Mouse (Mus musculus) thymus, postnatal 14 days (tissue): ENCODE results near the gene Olfr6.
"Not testable (repeated sequence)": the region's sequence is repeated elsewhere in the genome, so short reads cannot be mapped to it uniquely, and the experiment has no call there.

Experiments used
- DNase-seq: peaks from one replicate; pipeline ENCODE4 v3.0.0; 2021

Olfr6 gene

GRCm38 (mm10) chr7:106963837-106964236 is at the start of gene Olfr6:
Olfr6 (minus strand) TSS chr7:106963937.
- DNase-seq: no peak

- DNase-seq: no peak
These were observed 42.2 kb upstream of the Olfr6 start, which contains the start of gene Olfr2 for GRCm38 (mm10) chr7:107005972-107006371. Olfr2 (minus strand) TSS chr7:107006072.

GRCm38 (mm10) chr7:107004169-107004568 is 40.4 kb upstream of the Olfr6 start:
- no peak for DNase-seq

DNA sequence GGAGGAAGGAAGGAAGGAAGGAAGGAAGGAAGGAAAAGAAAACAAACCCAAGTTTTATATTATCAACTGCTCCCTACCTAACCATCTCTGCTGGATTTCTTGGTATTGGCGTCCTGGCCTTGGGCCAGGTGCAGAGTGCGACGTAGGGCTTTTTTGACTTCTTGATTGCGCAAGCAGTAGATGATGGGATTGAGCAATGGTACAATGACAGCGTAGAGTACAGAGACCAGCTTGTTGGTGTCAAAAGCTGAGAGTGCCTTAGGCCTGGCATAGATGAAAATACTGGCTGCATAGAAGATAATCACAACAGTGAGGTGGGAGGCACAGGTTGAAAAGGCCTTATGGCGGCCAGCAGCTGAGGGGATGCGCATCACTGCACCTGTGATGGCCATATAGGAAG is 37.1 kb upstream of the Olfr6 start:
- DNase-seq: no peak

DNA sequence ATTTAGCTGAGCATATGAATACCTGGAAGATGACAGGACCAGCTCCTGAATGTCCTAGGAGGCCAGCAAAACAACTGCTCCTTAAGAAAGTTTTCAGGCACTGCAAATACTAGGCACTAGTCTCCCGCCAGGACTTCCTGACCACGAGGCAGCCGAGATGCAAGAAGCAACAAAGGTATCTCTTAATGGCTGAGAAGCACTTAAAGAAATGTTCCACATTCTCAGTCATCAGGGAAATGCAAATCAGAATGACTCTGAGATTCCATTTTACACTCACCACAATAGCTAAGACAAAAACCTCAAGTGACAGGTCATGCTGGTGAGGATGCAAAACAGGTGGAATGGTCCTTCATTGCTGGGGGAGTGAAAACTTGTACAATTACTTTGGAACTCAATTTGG is 21.5 kb upstream of the Olfr6 start:
- DNase-seq: no peak

DNA sequence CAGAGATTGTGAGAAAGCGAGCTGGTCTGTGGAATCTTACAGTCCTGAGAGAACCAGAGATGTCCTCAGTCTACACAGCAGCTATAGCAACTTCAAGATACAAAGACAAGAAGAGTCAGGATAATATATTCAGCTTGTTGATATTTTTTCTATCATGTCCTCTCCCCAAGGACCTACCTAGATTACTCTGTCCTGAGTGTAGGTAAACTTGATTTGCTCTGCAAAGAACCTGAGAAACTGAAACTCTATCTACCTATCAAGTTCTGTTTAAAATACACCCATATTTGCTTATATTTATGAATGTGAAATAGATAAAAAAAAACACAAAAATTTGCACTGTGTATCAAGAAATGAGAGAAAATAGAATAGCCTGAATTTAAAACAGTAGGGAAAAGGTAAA is 11.6 kb upstream of the Olfr6 start, which contains the start of gene Olfr711:
Olfr711 (minus strand) TSS at position 101 of the 400 bp plus-strand sequence.
- no peak for DNase-seq

DNA sequence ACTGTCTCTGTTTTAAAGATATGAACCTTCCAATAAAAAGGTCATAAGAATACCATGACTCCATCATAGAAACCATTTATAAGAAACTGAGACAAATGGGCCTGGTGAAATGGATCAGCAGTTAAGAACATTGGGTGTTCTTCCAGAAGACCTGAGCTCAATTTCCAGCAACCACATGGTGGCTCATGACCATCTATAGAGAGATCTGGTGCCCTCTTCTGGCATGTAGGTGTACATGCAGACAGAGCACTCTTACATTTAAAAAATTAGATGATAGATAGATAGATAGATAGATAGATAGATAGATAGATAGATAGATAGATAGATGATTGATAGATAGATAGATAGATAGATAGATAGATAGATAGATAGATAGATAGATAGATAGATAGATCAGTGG is 3.8 kb upstream of the Olfr6 start:
- not testable (repeated sequence) for DNase-seq

DNA sequence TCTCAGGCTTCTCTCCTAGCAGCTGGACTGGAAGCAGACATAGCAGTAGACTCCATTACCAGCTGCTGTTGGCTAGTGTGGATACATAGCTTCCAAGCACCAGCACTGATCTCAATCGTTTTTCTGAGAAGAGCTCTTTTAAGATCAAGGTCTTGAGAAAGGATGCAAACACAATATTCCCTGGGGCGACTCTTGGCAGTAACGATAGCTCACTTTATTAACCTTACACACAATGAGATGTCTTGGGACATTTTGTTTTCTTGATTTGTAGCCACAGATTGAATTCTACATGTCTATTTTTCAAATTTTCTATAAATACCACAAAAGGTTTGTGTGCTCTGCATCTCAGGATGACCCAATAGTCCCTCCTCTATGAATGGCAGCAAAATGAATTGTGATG is 15.5 kb downstream of the Olfr6 start, which contains the start of gene Olfr710:
Olfr710 (minus strand) TSS at position 101 of the 400 bp plus-strand sequence.
- no peak for DNase-seq

DNA sequence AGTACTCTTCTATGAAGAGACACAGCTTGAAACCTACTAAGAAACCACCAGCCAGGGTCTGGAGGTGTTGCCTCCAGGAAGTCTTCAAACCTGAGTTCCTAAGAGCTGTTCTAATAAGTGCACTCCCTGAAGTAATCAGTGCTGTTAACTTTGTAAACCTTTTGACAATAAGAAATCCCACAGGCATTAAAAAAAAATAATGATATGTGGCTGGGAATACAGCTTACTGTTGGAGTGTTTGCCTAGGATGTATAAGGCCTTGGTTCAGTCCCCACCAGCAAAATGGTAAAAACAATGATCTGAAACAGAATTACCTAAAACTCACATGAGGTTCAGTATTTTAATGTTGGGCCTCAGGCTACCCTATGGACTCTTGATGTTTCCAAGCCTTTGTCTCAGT is 31.6 kb downstream of the Olfr6 start, which contains the start of gene Olfr709-ps1:
Olfr709-ps1 (minus strand) TSS at position 101 of the 400 bp plus-strand sequence.
- no peak for DNase-seq

- DNase-seq: not testable (repeated sequence)
These were observed 42.8 kb downstream of the Olfr6 start for GRCm38 (mm10) chr7:106920961-106921360.

- no peak for DNase-seq
These were observed 56.1 kb downstream of the Olfr6 start, which contains the start of gene Olfr1532-ps1 for GRCm38 (mm10) chr7:106907676-106908075. Olfr1532-ps1 (plus strand) TSS chr7:106908001.
